Mouse (Mus musculus) kidney, adult 9 months (tissue): ENCODE measurements at regions not wholly inside any gene's neighbourhood (a gene's known extent, or its start where the extent isn't known, plus 50 kb on each side); places are given as distances from the start of the nearest gene placed in this dataset.
A peak's percentile ranks its signal among the peaks of the same experiment; 100 is the strongest.

Experiments used
- DNase-seq: peaks from one replicate; pipeline ENCODE4 v3.0.0; 2022

GRCm38 (mm10) chr5:11983452-11983851, 65.6 kb downstream of the 4933402N22Rik start:
- DNase-seq: no peak

- no peak for DNase-seq
These were observed 71.3 kb downstream of the 4933402N22Rik start for GRCm38 (mm10) chr5:11989140-11989539.

GRCm38 (mm10) chr5:12000777-12001176, 82.9 kb downstream of the 4933402N22Rik start:
- DNase-seq: peak; percentile 2

GRCm38 (mm10) chr5:12006473-12006872, 88.6 kb downstream of the 4933402N22Rik start:
- DNase-seq: no peak

- no peak for DNase-seq
These were observed 98.5 kb downstream of the 4933402N22Rik start for GRCm38 (mm10) chr5:12016332-12016731.

- DNase-seq: no peak
These were observed 102.6 kb downstream of the 4933402N22Rik start for GRCm38 (mm10) chr5:12020489-12020888.

- DNase-seq: peak; percentile 26
These were observed 107.0 kb downstream of the 4933402N22Rik start for GRCm38 (mm10) chr5:12024705-12025383.

GRCm38 (mm10) chr5:12030002-12030401, 112.2 kb downstream of the 4933402N22Rik start:
- DNase-seq: peak; percentile 51

GRCm38 (mm10) chr5:12049806-12050205, 132.0 kb downstream of the 4933402N22Rik start:
- DNase-seq: no peak

GRCm38 (mm10) chr5:12080191-12080590, 162.3 kb downstream of the 4933402N22Rik start:
- no peak for DNase-seq

- no peak for DNase-seq
These were observed 175.8 kb downstream of the 4933402N22Rik start for GRCm38 (mm10) chr5:12093680-12094079.

GRCm38 (mm10) chr5:12116587-12117354, 198.9 kb downstream of the 4933402N22Rik start:
- DNase-seq: no peak

- no peak for DNase-seq
These were observed 207.1 kb downstream of the 4933402N22Rik start for GRCm38 (mm10) chr5:12124935-12125334.

GRCm38 (mm10) chr5:12127484-12128265, 209.8 kb downstream of the 4933402N22Rik start:
- no peak for DNase-seq

GRCm38 (mm10) chr5:12138961-12139360, 221.1 kb downstream of the 4933402N22Rik start:
- DNase-seq: no peak

GRCm38 (mm10) chr5:12153295-12153694, 229.9 kb upstream of the Sema3d start:
- no peak for DNase-seq

GRCm38 (mm10) chr5:12154551-12155091, 228.6 kb upstream of the Sema3d start:
- DNase-seq: no peak

GRCm38 (mm10) chr5:12191681-12192080, 191.5 kb upstream of the Sema3d start:
- DNase-seq: no peak

GRCm38 (mm10) chr5:12207452-12207851, 175.7 kb upstream of the Sema3d start:
- DNase-seq: no peak

GRCm38 (mm10) chr5:12209631-12210030, 173.6 kb upstream of the Sema3d start:
- DNase-seq: no peak

GRCm38 (mm10) chr5:12213448-12213847, 169.7 kb upstream of the Sema3d start:
- DNase-seq: no peak

- DNase-seq: no peak
These were observed 163.6 kb upstream of the Sema3d start for GRCm38 (mm10) chr5:12219424-12220107.

- DNase-seq: no peak
These were observed 160.6 kb upstream of the Sema3d start for GRCm38 (mm10) chr5:12222622-12223021.
